Mouse (Mus musculus) lung, postnatal 0 days (tissue): ENCODE measurements around the gene Phyh. TPM values are rescaled to one million over a fixed set of nuclear protein-coding genes. Genes with fewer than 3 reads are reported as not detected.

Source experiments
- ATAC-seq: fragments of 200-750 bp; cut with Nextera tagmentation; 2 replicates; pipeline ENCODE4 v1.8.0; 2017; ENCODE audit warnings: moderate library complexity
- DNase-seq: peaks from one replicate; pipeline ENCODE4 v3.0.0-alpha.2; 2016; ENCODE audit warnings: low spot score
- H3K27ac ChIP-seq: fragments of 300-500 bp; sonication (generic); 2 replicates; pipeline ENCODE4 v1.5.1; 2014; ENCODE audit warnings: antibody characterized with exemption, mild to moderate bottlenecking, low read length, mixed read lengths
- H3K27me3 ChIP-seq: fragments of 300-500 bp; sonication (generic); replicated peaks from 2 replicates; pipeline ENCODE4 v1.6.1; 2014; ENCODE audit warnings: low read length, mixed read lengths; ENCODE audit not compliant: insufficient read depth
- H3K36me3 ChIP-seq: fragments of 300-500 bp; sonication (generic); 2 replicates; pipeline ENCODE4 v1.6.1; 2014; ENCODE audit warnings: low read length, mixed read lengths; ENCODE audit not compliant: insufficient read depth
- H3K4me1 ChIP-seq: fragments of 300-500 bp; sonication (generic); 2 replicates; pipeline ENCODE4 v1.6.1; 2014; ENCODE audit warnings: antibody characterized with exemption, low read depth, low read length, mixed read lengths; ENCODE audit not compliant: insufficient read depth
- H3K4me2 ChIP-seq: fragments of 300-500 bp; sonication (generic); replicated peaks from 2 replicates; pipeline ENCODE4 v1.6.1; 2014; ENCODE audit warnings: low read depth, mild to moderate bottlenecking, low read length, moderate library complexity, mixed read lengths
- H3K4me3 ChIP-seq: fragments of 300-500 bp; sonication (generic); 2 replicates; pipeline ENCODE4 v1.5.1; 2014; ENCODE audit warnings: low read depth, low read length
- H3K9ac ChIP-seq: fragments of 300-500 bp; sonication (generic); replicated peaks from 2 replicates; pipeline ENCODE4 v1.6.1; 2014; ENCODE audit warnings: low read depth, mild to moderate bottlenecking
- H3K9me3 ChIP-seq: fragments of 300-500 bp; sonication (generic); 2 replicates; pipeline ENCODE4 v1.6.1; 2016; ENCODE audit warnings: low read length, mixed read lengths
- CTCF ChIP-seq: IDR thresholded peaks from 2 replicates; pipeline ENCODE4 v1.5.1; 2016; ENCODE audit warnings: antibody characterized with exemption, mild to moderate bottlenecking
- EP300 ChIP-seq: IDR thresholded peaks from 2 replicates; pipeline ENCODE4 v1.6.1; 2016; ENCODE audit warnings: antibody characterized with exemption, mild to moderate bottlenecking, control low read depth
- WGBS: fragments of 180-500 bp; shearing (Covaris S2); extraction: QIAGEN DNeasy Blood & Tissue Kit; methylation state at CpG from one replicate; pipeline ENCODE4 v1.1.7; 2014; 5-methylcytosine and 5-hydroxymethylcytosine counted together
- polyA plus RNA-seq: library from polyadenylated mRNA; unstranded; fragments of >200 nt; fragmentation: Nextera tagmentation; extraction: Ambion mirVana; gene quantifications from 2 replicates; pipeline ENCODE4 v1.2.1, GENCODE M21; 2015

Gene Phyh
- polyA plus RNA-seq, 1 experiment from 2014 or later: 76.5 TPM

DNA sequence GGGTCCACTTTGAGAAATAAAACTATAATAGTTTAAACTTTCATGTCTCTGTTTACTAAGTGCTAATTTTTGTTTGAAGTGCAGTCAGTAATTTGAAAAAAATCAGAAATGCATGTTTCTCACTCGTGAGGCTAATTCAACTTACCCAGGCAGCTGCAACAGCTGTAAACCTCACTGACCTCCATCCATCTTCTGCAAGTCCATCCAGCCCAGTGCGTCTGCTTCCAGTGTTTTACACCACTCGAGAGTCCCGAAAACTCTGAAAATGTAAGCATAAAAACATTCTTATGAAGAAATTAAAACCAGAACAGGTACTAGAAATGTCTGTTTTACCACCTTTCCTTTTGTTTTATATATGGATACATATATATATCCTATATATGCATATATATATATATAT lies 8.3 kb upstream of the Phyh start:
- Histone ChIP-seq H3K4me1 (no peaks in the 10 kb centered on the region; the same call in 1 of the 2 replicates), H3K27ac (no peak overlapping the region), H3K9me3 (no peaks in the 10 kb centered on the region), H3K4me2 (no peak overlapping the region), H3K9ac (no peak overlapping the region), H3K4me3 (no peak overlapping the region), H3K36me3 (peaks cover 3% of the 10 kb centered on the region; the same call in 1 of the 2 replicates), H3K27me3 (no peaks in the 10 kb centered on the region)
- no peak for ATAC-seq
- WGBS: 46% methylated on average over 4 of the region's 4 CpGs
- no peak for DNase-seq
- TF ChIP-seq CTCF (no peak), EP300 (no peak)

GRCm38 (mm10) chr2:4913949-4914348 lies 4.9 kb upstream of the Phyh start:
- TF ChIP-seq EP300 (no peak), CTCF (no peak)
- H3K36me3 ChIP-seq: no peaks in the 10 kb centered on the region
- WGBS: 64% methylated on average over 7 of the region's 7 CpGs

GRCm38 (mm10) chr2:4916037-4916436 lies 2.8 kb upstream of the Phyh start:
- DNase-seq (no peak), ATAC-seq (no peak)
- 75% methylated on average over 5 of the region's 6 CpGs for WGBS
- H3K4me1 ChIP-seq: peaks cover 3% of the 10 kb centered on the region; the same call in 1 of the 2 replicates
- no peak overlapping the region for H3K27ac ChIP-seq
- no peak for TF ChIP-seq EP300
- TF ChIP-seq CTCF: no peak
- no peak overlapping the region for H3K4me2 ChIP-seq
- no peak overlapping the region for H3K4me3 ChIP-seq
- no peaks in the 10 kb centered on the region for H3K27me3 ChIP-seq
- no peaks in the 10 kb centered on the region for H3K9me3 ChIP-seq
- H3K36me3 ChIP-seq: no peaks in the 10 kb centered on the region
- no peak overlapping the region for H3K9ac ChIP-seq

More at GRCm38 (mm10) chr2:4913949-4914348, 4.9 kb upstream of the Phyh start:
- ATAC-seq (no peak), DNase-seq (no peak)
- Histone ChIP-seq H3K27me3 (no peaks in the 10 kb centered on the region), H3K9ac (no peak overlapping the region), H3K9me3 (no peaks in the 10 kb centered on the region), H3K4me2 (no peak overlapping the region), H3K27ac (no peak overlapping the region), H3K4me1 (no peaks in the 10 kb centered on the region), H3K4me3 (no peak overlapping the region)

DNA sequence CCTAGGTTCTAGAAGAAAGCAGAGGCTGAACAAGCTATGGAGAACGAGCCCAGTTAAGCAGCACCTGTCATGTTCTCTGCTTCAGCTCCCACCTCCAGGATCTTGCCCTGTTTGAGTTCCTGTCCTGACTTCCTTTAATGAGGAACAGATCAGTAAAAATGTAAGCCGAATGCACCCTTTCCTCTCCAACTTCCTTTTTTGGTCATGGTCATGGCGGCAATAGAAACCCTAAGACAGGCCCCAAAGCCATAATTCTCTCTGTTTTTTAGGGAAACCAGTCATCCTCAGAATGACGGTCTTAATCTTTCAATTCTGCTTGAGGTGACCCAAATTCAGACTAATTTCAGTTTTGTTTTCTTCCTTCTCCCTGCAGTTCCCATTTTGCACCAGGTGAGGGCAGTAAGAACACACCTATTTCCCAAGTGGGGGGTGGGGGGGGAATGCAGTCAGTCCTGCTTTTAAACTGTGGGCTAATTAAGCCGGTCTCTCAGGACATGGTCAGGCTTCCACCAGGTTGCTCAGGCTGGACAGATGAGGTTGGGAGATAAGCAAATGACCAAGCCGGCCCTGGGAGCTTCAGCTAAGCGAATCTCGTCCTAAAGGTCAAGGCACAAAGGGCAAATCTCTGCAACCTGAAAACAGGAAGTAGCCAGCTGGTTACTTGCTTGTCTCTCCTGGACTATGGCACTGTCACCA lies 1.3 kb upstream of the Phyh start:
- ATAC-seq: peak; percentile 20; the same call in 1 of the 2 replicates
- TF ChIP-seq EP300 (no peak), CTCF (peak; percentile 92)
- Histone ChIP-seq H3K9me3 (no peaks in the 10 kb centered on the region), H3K36me3 (no peaks in the 10 kb centered on the region), H3K4me3 (peak overlapping the region; percentile 21; the same call in 1 of the 2 replicates), H3K27ac (peak overlapping the region; percentile 29; the same call in 1 of the 2 replicates), H3K9ac (no peak overlapping the region), H3K27me3 (no peaks in the 10 kb centered on the region), H3K4me2 (peak overlapping the region; percentile 38), H3K4me1 (peaks cover 3% of the 10 kb centered on the region; the same call in 1 of the 2 replicates)
- WGBS: 12% methylated on average over 8 of the region's 8 CpGs
- peak; percentile 57 for DNase-seq

DNA sequence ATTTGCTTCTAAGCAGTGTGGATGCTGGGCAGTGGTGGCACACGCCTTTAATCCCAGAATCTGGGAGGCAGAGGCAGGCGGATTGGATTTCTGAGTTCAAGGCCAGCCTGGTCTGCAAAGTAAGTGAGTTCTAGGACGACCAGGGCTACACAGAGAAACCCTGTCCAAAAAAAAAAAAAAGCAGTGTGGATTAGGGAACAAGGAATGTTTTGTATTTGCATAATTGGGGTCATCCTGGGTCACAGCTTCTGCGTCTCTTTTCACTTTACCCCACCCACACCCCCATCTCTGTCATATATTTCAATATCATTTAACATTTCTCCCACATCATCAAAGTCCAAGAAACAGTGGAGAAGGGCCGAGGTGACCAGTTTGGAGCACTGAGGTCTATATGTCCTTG lies 2.2 kb downstream of the Phyh start:
- H3K4me3 ChIP-seq: no peak overlapping the region
- TF ChIP-seq CTCF (no peak), EP300 (no peak)

DNA sequence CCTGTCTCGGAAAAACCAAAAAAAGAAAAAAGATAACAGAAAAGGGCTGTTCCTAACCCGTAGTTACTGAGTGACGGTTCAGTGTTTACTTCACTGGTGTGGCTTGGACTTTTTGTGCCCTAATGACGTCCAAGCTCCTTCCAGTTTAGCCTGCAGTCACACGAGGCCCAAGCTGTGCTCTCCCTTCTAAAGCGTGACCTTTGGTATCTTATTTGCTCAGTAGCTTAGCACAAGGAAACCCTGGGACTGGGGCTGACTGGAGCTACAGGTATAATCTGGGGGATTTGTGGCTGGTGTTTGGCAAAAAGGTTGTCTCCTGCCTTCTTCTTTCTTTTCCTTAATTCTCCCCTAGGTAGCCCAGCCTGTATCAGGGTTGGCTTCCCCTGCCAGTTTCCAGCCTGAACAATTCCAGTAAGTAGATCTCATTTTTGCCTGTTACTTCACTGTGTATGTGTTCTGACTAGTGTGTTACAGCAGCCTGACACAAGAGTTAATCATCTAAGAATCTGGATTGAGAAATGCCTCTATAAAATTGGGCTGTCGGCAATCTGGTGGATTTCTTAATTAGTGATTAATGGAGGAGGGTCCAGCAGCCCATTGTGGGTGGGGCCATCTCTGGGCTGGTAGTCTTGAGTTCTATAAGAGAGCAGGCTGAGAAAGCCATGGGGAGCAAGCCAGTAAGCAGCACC lies 3.8 kb downstream of the Phyh start:
- Histone ChIP-seq H3K4me3 (no peak overlapping the region), H3K4me2 (no peak overlapping the region), H3K36me3 (no peaks in the 10 kb centered on the region), H3K9ac (no peak overlapping the region), H3K4me1 (peaks cover 3% of the 10 kb centered on the region; the same call in 1 of the 2 replicates), H3K27ac (peak overlapping the region; percentile 16), H3K9me3 (no peaks in the 10 kb centered on the region), H3K27me3 (no peaks in the 10 kb centered on the region)
- ATAC-seq (peak; percentile 64), DNase-seq (peak; percentile 78)
- 33% methylated on average over 7 of the region's 7 CpGs for WGBS
- TF ChIP-seq EP300 (peak; percentile 50; the same call in 1 of the 2 replicates), CTCF (no peak)

More for the DNA sequence above, 2.2 kb downstream of the Phyh start:
- WGBS: 76% methylated on average over 5 of the region's 5 CpGs
- DNase-seq (no peak), ATAC-seq (no peak)
- Histone ChIP-seq H3K27me3 (no peaks in the 10 kb centered on the region), H3K9ac (no peak overlapping the region), H3K9me3 (no peaks in the 10 kb centered on the region), H3K4me1 (peaks cover 3% of the 10 kb centered on the region; the same call in 1 of the 2 replicates), H3K27ac (no peak overlapping the region), H3K4me2 (no peak overlapping the region), H3K36me3 (no peaks in the 10 kb centered on the region)
